Mouse (Mus musculus) neural tube, embryonic 12.5 days (tissue): ENCODE measurements around the gene Fibp. TPM values are rescaled to one million over a fixed set of nuclear protein-coding genes. Genes with fewer than 3 reads are reported as not detected.

ENCODE experiments used
- ATAC-seq: fragments of 200-750 bp; cut with Nextera tagmentation; 2 replicates; pipeline ENCODE4 v1.8.0; 2017; ENCODE audit warnings: low read depth, mild to moderate bottlenecking, moderate TSS enrichment, moderate library complexity; ENCODE audit not compliant: low FRiP score
- H3K27ac ChIP-seq: fragments of 300-500 bp; sonication (generic); 2 replicates; pipeline ENCODE4 v1.5.1; 2016
- H3K27me3 ChIP-seq: fragments of 300-500 bp; sonication (generic); replicated peaks from 2 replicates; pipeline ENCODE4 v1.6.1; 2016; ENCODE audit warnings: mild to moderate bottlenecking
- H3K36me3 ChIP-seq: fragments of 300-500 bp; sonication (generic); 2 replicates; pipeline ENCODE4 v1.6.1; 2016; ENCODE audit warnings: mild to moderate bottlenecking
- H3K4me1 ChIP-seq: fragments of 300-500 bp; sonication (generic); 2 replicates; pipeline ENCODE4 v1.6.1; 2016
- H3K4me2 ChIP-seq: fragments of 300-500 bp; sonication (generic); replicated peaks from 2 replicates; pipeline ENCODE4 v1.6.1; 2016; ENCODE audit warnings: mild to moderate bottlenecking
- H3K4me3 ChIP-seq: fragments of 300-500 bp; sonication (generic); 2 replicates; pipeline ENCODE4 v1.5.1; 2016
- H3K9ac ChIP-seq: fragments of 300-500 bp; sonication (generic); 2 replicates; pipeline ENCODE4 v1.6.1; 2016; ENCODE audit warnings: mild to moderate bottlenecking
- H3K9me3 ChIP-seq: fragments of 300-500 bp; sonication (generic); 2 replicates; pipeline ENCODE4 v1.6.1; 2016; ENCODE audit warnings: mild to moderate bottlenecking
- WGBS: fragments of 180-500 bp; shearing (Covaris S2); methylation state at CpG from one replicate; pipeline ENCODE4 v1.1.7; 2016; 5-methylcytosine and 5-hydroxymethylcytosine counted together
- polyA plus RNA-seq: library from polyadenylated mRNA; unstranded; fragments of >200 nt; fragmentation: Nextera tagmentation; extraction: Ambion mirVana; gene quantifications from 2 replicates; pipeline ENCODE4 v1.2.1, GENCODE M21; 2016

Gene Fibp
- polyA plus RNA-seq, 1 experiment from 2014 or later, result 142 TPM

DNA sequence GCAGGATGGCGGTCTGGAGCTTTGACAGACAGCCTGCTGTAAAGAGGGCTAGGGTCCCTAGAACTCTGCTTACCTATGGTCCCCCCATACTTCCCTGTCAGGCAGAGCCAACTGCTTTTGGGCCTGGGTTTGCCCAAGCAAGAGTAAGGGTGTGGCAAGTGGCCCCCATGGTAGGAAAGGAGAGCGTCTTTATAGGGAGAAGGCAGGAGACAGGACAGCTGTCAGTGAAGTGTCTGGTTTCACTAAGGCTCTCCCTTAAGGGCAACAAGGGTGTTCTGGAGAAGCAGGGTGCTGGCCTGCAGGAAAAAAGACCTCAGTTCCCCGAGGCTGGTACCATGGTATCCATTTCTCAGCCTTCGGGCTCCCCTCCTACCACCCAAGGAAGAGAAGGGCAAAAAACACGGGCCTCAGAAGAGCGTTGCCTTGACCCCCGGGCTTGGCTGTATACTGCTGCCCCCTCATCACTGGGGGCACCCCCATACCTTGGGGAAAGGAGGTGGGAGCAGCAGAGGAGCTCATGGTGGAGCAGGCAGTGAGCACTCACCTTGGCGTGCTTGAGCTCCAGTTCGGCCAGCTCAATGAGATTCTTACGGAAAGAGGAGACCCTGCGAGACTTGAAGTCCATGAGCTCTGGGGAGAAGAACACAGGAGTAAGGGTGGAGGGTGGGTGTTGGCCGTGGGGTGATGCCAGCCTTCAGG, 35.1 kb downstream of the Fibp start:
- Histone ChIP-seq H3K9me3 (no peaks in the 10 kb centered on the region), H3K36me3 (peaks cover 61% of the 10 kb centered on the region), H3K9ac (no peak overlapping the region), H3K4me1 (peaks cover 13% of the 10 kb centered on the region), H3K4me2 (no peak overlapping the region), H3K27me3 (no peaks in the 10 kb centered on the region), H3K4me3 (no peak overlapping the region), H3K27ac (no peak overlapping the region)
- ATAC-seq, result no peak
- WGBS, result 83% methylated on average over 12 of the region's 12 CpGs

- Histone ChIP-seq H3K9me3 (no peaks in the 10 kb centered on the region), H3K4me2 (no peak overlapping the region), H3K4me3 (no peak overlapping the region), H3K27me3 (no peaks in the 10 kb centered on the region), H3K9ac (no peak overlapping the region), H3K36me3 (peaks cover 61% of the 10 kb centered on the region), H3K27ac (no peak overlapping the region), H3K4me1 (peaks cover 13% of the 10 kb centered on the region)
- no peak for ATAC-seq
- WGBS, result 85% methylated on average over 16 of the region's 16 CpGs
These were observed 35.6 kb downstream of the Fibp start for GRCm38 (mm10) chr19:5496052-5496370.

DNA sequence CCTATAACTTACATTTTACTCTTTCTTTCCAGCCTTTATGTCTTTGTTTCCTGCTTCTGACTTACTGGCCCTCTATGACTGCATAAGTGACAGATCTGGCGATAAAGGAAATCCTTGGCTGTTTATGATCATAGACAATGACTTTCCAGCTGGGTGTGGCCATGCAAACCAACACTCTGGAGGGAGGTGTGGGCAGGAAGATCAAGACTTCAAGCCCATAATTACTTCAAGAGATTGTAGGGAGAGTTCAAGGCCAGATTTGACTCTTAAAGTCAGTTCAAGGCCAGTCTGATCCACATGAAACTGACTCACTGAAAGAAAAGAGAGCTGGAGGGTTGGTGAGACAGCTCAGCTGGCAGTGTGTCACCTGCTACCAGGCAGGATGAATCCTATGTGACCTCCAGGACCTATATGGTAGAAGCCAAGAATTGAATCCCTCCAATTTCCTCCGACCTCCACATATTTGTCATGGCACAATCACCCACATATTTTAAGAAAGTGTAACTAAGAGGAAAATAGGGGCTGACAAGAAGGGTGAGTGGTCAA, 40.0 kb downstream of the Fibp start:
- Histone ChIP-seq H3K4me2 (no peak overlapping the region), H3K4me3 (no peak overlapping the region), H3K9ac (no peak overlapping the region), H3K36me3 (peaks cover 30% of the 10 kb centered on the region), H3K9me3 (no peaks in the 10 kb centered on the region), H3K27ac (no peak overlapping the region), H3K4me1 (no peaks in the 10 kb centered on the region), H3K27me3 (no peaks in the 10 kb centered on the region)
- ATAC-seq, result no peak
- WGBS, result 92% methylated on average over 2 of the region's 2 CpGs

- Histone ChIP-seq H3K9ac (no peak within 1 kb of the TSS), H3K4me3 (no peak within 1 kb of the TSS), H3K9me3 (no peaks in the 10 kb centered on the region), H3K4me1 (no peaks in the 10 kb centered on the region), H3K27ac (no peak within 1 kb of the TSS), H3K4me2 (no peak within 1 kb of the TSS), H3K27me3 (no peaks in the 10 kb centered on the region), H3K36me3 (no peaks in the 10 kb centered on the region)
- no peak for ATAC-seq
- WGBS, result 55% methylated on average over 17 of the region's 17 CpGs
These were observed 43.3 kb downstream of the Fibp start, which contains the start of gene 1700020D05Rik for GRCm38 (mm10) chr19:5503687-5504086. Gene 1700020D05Rik, minus strand, starts transcription at chr19:5503787.

DNA sequence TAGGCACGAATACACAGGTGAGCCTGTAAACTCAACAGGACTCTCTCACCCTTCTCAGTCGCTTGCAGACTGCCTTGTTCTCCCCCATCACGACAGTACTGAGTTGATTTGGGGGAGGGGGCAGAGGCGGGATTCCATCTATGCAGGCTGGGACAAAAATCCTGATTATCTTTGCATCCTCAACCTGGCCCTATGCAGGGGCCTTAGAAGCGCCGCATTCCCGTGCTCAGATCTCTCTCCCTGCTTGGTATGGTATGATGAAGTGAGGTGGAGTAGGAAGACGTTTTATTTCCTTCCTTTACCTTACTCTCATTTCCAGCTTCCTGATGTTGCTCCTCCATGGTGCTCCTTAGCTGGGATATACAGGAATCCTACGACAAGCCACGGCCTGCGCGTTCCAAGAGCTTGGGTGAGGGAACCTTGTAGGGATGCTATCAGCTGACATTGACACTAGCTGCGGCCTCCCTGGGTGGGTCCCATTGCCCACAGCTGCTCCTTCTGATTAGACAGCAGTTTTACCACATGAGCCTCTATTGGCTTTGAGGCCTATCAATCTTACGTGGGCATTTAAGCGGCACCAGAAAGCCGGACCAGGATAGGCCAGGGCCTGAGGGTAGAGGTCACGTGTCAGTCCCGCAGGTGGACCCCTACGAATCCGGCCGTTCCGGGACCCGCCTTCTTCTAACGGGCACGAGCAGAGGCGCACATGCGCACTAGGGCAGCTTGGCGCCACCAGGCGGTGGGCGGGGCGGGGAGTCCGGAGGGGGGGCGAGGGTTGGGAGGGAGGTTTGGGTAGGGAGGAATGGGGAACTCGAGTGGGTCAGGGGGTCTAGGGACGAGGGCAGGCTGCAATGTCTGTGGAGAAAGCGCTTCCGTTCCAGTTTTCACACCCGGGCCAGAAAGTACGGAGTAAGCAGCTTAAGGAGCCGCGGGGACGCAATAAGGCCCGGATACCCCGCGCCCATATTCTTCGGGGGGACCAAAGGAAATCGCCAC, 49.9 kb downstream of the Fibp start, which contains the start of gene Snx32:
Gene Snx32, minus strand, starts transcription at position 508 of the 996 bp plus-strand sequence.
- peak; percentile 99 for ATAC-seq
- H3K4me3 ChIP-seq, result peak within 1 kb of the TSS; percentile 47
- peak within 1 kb of the TSS; percentile 74 for H3K4me2 ChIP-seq
- 2% methylated on average over 46 of the region's 47 CpGs for WGBS
- H3K9ac ChIP-seq, result peak within 1 kb of the TSS; percentile 53
- no peaks in the 10 kb centered on the region for H3K27me3 ChIP-seq
- peaks cover 13% of the 10 kb centered on the region; the same call in 1 of the 2 replicates for H3K4me1 ChIP-seq
- no peaks in the 10 kb centered on the region for H3K9me3 ChIP-seq
- H3K27ac ChIP-seq, result 0 out of 2 replicates have a peak within 1 kb of the TSS, but pooled peaks have one; percentile 6
- H3K36me3 ChIP-seq, result no peaks in the 10 kb centered on the region

GRCm38 (mm10) chr19:5511074-5511632, 50.7 kb downstream of the Fibp start:
- Histone ChIP-seq H3K27ac (no peak overlapping the region), H3K9ac (peak overlapping the region; percentile 47), H3K4me2 (peak overlapping the region; percentile 74), H3K27me3 (no peaks in the 10 kb centered on the region), H3K4me1 (peaks cover 13% of the 10 kb centered on the region; the same call in 1 of the 2 replicates), H3K4me3 (peak overlapping the region; percentile 47), H3K36me3 (no peaks in the 10 kb centered on the region), H3K9me3 (no peaks in the 10 kb centered on the region)
- WGBS, result 50% methylated on average over 14 of the region's 15 CpGs
- ATAC-seq, result 0 out of 2 replicates have a peak, but pooled peaks have one; percentile 3

DNA sequence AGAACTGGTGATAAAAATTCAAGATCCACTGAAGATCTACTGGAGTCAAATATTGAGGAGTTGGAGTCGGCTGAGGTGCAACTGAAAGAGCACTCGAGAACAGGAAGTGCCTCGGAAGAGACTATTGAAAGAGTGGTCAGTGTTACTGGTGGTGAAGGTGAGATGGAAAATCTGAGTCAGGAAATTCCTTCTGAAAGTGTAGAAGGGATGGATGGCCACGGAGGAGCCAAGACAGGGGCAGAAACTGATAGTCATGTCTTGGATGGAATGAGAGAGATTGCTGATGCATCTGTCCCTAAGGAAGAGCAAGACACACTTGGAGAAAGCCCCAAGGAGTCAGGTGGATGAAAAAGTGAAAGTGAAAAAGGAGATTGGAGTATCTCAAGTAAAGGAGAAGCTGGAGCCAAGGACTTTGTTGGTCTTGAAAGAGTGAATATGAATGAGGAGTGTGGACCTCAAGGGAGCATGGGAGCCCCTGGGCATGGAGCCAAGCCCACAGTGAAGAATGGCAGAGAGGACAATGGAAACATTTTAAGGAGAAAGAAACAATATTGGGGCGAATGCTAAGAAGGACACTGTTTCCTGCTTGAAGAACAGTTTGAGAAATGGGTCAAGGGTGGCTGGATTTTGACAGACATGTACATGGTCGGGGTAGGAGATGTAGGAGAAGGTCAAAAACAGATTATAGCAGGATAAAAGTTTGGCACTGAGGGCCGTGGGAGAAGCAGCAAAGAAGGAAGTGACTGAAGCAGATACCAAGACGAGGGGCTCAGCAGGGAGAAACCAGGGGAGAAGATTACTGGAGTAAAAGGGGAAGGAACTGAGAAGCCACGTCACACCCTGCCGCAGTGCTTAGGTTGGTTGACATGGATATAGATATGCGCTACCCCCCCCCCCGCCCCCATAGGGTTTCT, 51.9 kb downstream of the Fibp start:
- H3K27ac ChIP-seq, result no peak overlapping the region
- WGBS, result 83% methylated on average over 12 of the region's 12 CpGs
- H3K36me3 ChIP-seq, result no peaks in the 10 kb centered on the region
- no peaks in the 10 kb centered on the region for H3K9me3 ChIP-seq
- H3K4me1 ChIP-seq, result peaks cover 13% of the 10 kb centered on the region; the same call in 1 of the 2 replicates
- no peak overlapping the region for H3K4me2 ChIP-seq
- no peak for ATAC-seq
- H3K9ac ChIP-seq, result no peak overlapping the region
- no peaks in the 10 kb centered on the region for H3K27me3 ChIP-seq
- H3K4me3 ChIP-seq, result no peak overlapping the region

DNA sequence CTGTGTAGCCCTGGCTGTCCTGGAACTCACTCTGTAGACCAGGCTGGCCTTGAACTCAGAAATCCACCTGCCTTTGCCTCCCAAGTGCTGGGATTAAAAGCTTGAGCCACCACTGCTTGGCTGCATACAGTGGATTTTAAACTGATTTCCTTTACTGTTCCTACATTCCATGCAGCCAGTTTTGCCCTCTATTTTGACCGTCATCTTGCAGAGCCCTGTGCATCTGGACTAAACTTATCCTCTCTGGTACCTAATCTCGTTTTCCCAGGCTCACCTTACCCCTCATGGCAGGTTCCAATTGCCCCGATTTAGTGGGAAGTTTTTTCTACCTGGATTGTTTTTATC, 52.6 kb downstream of the Fibp start:
- H3K9ac ChIP-seq, result no peak overlapping the region
- no peaks in the 10 kb centered on the region for H3K9me3 ChIP-seq
- ATAC-seq, result no peak
- peaks cover 13% of the 10 kb centered on the region; the same call in 1 of the 2 replicates for H3K4me1 ChIP-seq
- no peaks in the 10 kb centered on the region for H3K27me3 ChIP-seq
- H3K36me3 ChIP-seq, result no peaks in the 10 kb centered on the region
- no peak overlapping the region for H3K4me3 ChIP-seq
- H3K27ac ChIP-seq, result no peak overlapping the region
- 88% methylated on average over 3 of the region's 3 CpGs for WGBS
- H3K4me2 ChIP-seq, result no peak overlapping the region

Other genes with a start within 250 kb of the Fibp start
- gene Pacs1, start 187.5 kb upstream of the Fibp start, polyA plus RNA-seq, result 28.9 and 35.0 TPM in 2 replicates
- gene Sf3b2, start 165.2 kb upstream of the Fibp start, polyA plus RNA-seq, result 351 and 381 TPM in 2 replicates
- 18.6 and 19.4 TPM in 2 replicates for gene Gal3st3, start 162.3 kb upstream of the Fibp start, polyA plus RNA-seq
- gene Catsper1, start 124.9 kb upstream of the Fibp start, polyA plus RNA-seq, result not detected in 2 replicates
- gene Cst6, start 111.0 kb upstream of the Fibp start, polyA plus RNA-seq, result 3.9 and 4.1 TPM in 2 replicates
- 69.7 and 70.9 TPM in 2 replicates for gene Eif1ad, start 93.9 kb upstream of the Fibp start, polyA plus RNA-seq
- 344 and 354 TPM in 2 replicates for gene Banf1, start 93.4 kb upstream of the Fibp start, polyA plus RNA-seq
- 110 and 112 TPM in 2 replicates for gene Sart1, start 71.9 kb upstream of the Fibp start, polyA plus RNA-seq
- gene Tsga10ip, start 58.1 kb upstream of the Fibp start, polyA plus RNA-seq, result 0.24 and 0.25 TPM in 2 replicates
- 270 and 298 TPM in 2 replicates for gene Drap1, start 35.6 kb upstream of the Fibp start, polyA plus RNA-seq
- 61.2 and 65.4 TPM in 2 replicates for gene AI837181, start 35.5 kb upstream of the Fibp start, polyA plus RNA-seq
- not detected in 2 replicates for gene Fosl1, start 13.1 kb upstream of the Fibp start, polyA plus RNA-seq
- gene Ccdc85b, start 2.7 kb upstream of the Fibp start, polyA plus RNA-seq, result 12.9 and 13.0 TPM in 2 replicates
- 3.3 and 4.2 TPM in 2 replicates for gene Ctsw, start 7.9 kb downstream of the Fibp start, polyA plus RNA-seq
- gene Efemp2, start 13.3 kb downstream of the Fibp start, polyA plus RNA-seq, result 58.3 and 60.3 TPM in 2 replicates
- 44.6 and 47.9 TPM in 2 replicates for gene Mus81, start 27.8 kb downstream of the Fibp start, polyA plus RNA-seq
- 3,361 and 3,377 TPM in 2 replicates for gene Cfl1, start 29.8 kb downstream of the Fibp start, polyA plus RNA-seq
- 0.32 and 0.46 TPM in 2 replicates for gene 1700020D05Rik, start 43.2 kb downstream of the Fibp start, polyA plus RNA-seq
- gene Snx32, start 49.9 kb downstream of the Fibp start, polyA plus RNA-seq, result 43.1 and 47.1 TPM in 2 replicates
- 0.29 and 0.32 TPM in 2 replicates for gene Ovol1, start 100.0 kb downstream of the Fibp start, polyA plus RNA-seq
- 2.5 and 2.8 TPM in 2 replicates for gene Ap5b1, start 107.4 kb downstream of the Fibp start, polyA plus RNA-seq
- gene Rnaseh2c, start 141.3 kb downstream of the Fibp start, polyA plus RNA-seq, result 140 and 148 TPM in 2 replicates
- 67.4 and 73.3 TPM in 2 replicates for gene Kat5, start 149.6 kb downstream of the Fibp start, polyA plus RNA-seq
- gene Rela, start 176.9 kb downstream of the Fibp start, polyA plus RNA-seq, result 34.7 and 36.7 TPM in 2 replicates
- 24.8 and 25.7 TPM in 2 replicates for gene Sipa1, start 203.1 kb downstream of the Fibp start, polyA plus RNA-seq
- gene Map3k11, start 228.1 kb downstream of the Fibp start, polyA plus RNA-seq, result 22.4 and 28.9 TPM in 2 replicates
- 30.3 and 32.4 TPM in 2 replicates for gene Pcnx3, start 228.3 kb downstream of the Fibp start, polyA plus RNA-seq
- 0.19 TPM in 2 replicates for gene Kcnk7, start 243.8 kb downstream of the Fibp start, polyA plus RNA-seq